Mouse (Mus musculus): ENCODE data around the gene Aldh3a2. TPM values are rescaled to one million over a fixed set of nuclear protein-coding genes. Genes with fewer than 3 reads are reported as not detected.
A peak's percentile ranks its signal among the peaks of the same experiment; 100 is the strongest.
"Not testable (repeated sequence)": the region's sequence is repeated elsewhere in the genome, so short reads cannot be mapped to it uniquely, and the experiment has no call there.

Gene Aldh3a2
- polyA plus RNA-seq (2012; rRNA removed) = 29.0 and 29.4 TPM in 2 replicates

- TF ChIP-seq CTCF (IDR thresholded peaks at IDR 0.05; ENCODE audit: borderline replicate concordance, extremely low read depth, insufficient read depth, insufficient read length) (no peak), POLR2A (IDR thresholded peaks at IDR 0.05; ENCODE audit: borderline replicate concordance, extremely low read depth, insufficient read depth, insufficient read length, poor library complexity, severe bottlenecking) (peak; percentile 89; the same call in 1 of the 2 replicates)
- DNase-seq (ENCODE audit: low read depth) = peak; percentile 97
Observed at GRCm38 (mm10) chr11:61266551-61267533, at the start of gene Aldh3a2. Gene Aldh3a2 (minus strand): TSS chr11:61267464.

- no peak for DNase-seq (ENCODE audit: low read depth)
- TF ChIP-seq CTCF (IDR thresholded peaks at IDR 0.05; ENCODE audit: borderline replicate concordance, extremely low read depth, insufficient read depth, insufficient read length) = no peak
- no peak for TF ChIP-seq POLR2A (IDR thresholded peaks at IDR 0.05; ENCODE audit: borderline replicate concordance, extremely low read depth, insufficient read depth, insufficient read length, poor library complexity, severe bottlenecking)
Observed at GRCm38 (mm10) chr11:61316864-61317263, 49.6 kb upstream of the Aldh3a2 start.

- no peak for TF ChIP-seq POLR2A (IDR thresholded peaks at IDR 0.05; ENCODE audit: borderline replicate concordance, extremely low read depth, insufficient read depth, insufficient read length, poor library complexity, severe bottlenecking)
- no peak for DNase-seq (ENCODE audit: low read depth)
Observed at GRCm38 (mm10) chr11:61310321-61310720, 43.1 kb upstream of the Aldh3a2 start.

- TF ChIP-seq POLR2A (IDR thresholded peaks at IDR 0.05; ENCODE audit: borderline replicate concordance, extremely low read depth, insufficient read depth, insufficient read length, poor library complexity, severe bottlenecking) = no peak
- no peak for TF ChIP-seq CTCF (IDR thresholded peaks at IDR 0.05; ENCODE audit: borderline replicate concordance, extremely low read depth, insufficient read depth, insufficient read length)
- no peak for DNase-seq (ENCODE audit: low read depth)
Observed at GRCm38 (mm10) chr11:61309831-61310230, 42.6 kb upstream of the Aldh3a2 start.

GRCm38 (mm10) chr11:61307795-61308194 lies 40.5 kb upstream of the Aldh3a2 start:
- DNase-seq (ENCODE audit: low read depth) = no peak
- TF ChIP-seq POLR2A (IDR thresholded peaks at IDR 0.05; ENCODE audit: borderline replicate concordance, extremely low read depth, insufficient read depth, insufficient read length, poor library complexity, severe bottlenecking) (no peak), CTCF (IDR thresholded peaks at IDR 0.05; ENCODE audit: borderline replicate concordance, extremely low read depth, insufficient read depth, insufficient read length) (no peak)

- TF ChIP-seq POLR2A (IDR thresholded peaks at IDR 0.05; ENCODE audit: borderline replicate concordance, extremely low read depth, insufficient read depth, insufficient read length, poor library complexity, severe bottlenecking) (no peak), CTCF (IDR thresholded peaks at IDR 0.05; ENCODE audit: borderline replicate concordance, extremely low read depth, insufficient read depth, insufficient read length) (peak; percentile 27; the same call in 1 of the 2 replicates)
- peak; percentile 30 for DNase-seq (ENCODE audit: low read depth)
Observed at GRCm38 (mm10) chr11:61305377-61305776, 38.1 kb upstream of the Aldh3a2 start.

GRCm38 (mm10) chr11:61304535-61304934 lies 37.3 kb upstream of the Aldh3a2 start:
- not testable (repeated sequence) for DNase-seq (ENCODE audit: low read depth)

GRCm38 (mm10) chr11:61300716-61301392 lies 33.6 kb upstream of the Aldh3a2 start:
- peak; percentile 8 for DNase-seq (ENCODE audit: low read depth)
- TF ChIP-seq POLR2A (IDR thresholded peaks at IDR 0.05; ENCODE audit: borderline replicate concordance, extremely low read depth, insufficient read depth, insufficient read length, poor library complexity, severe bottlenecking) (no peak), CTCF (IDR thresholded peaks at IDR 0.05; ENCODE audit: borderline replicate concordance, extremely low read depth, insufficient read depth, insufficient read length) (no peak)

- DNase-seq (ENCODE audit: low read depth) = no peak
- no peak for TF ChIP-seq POLR2A (IDR thresholded peaks at IDR 0.05; ENCODE audit: borderline replicate concordance, extremely low read depth, insufficient read depth, insufficient read length, poor library complexity, severe bottlenecking)
- no peak for TF ChIP-seq CTCF (IDR thresholded peaks at IDR 0.05; ENCODE audit: borderline replicate concordance, extremely low read depth, insufficient read depth, insufficient read length)
Observed at GRCm38 (mm10) chr11:61300205-61300604, 32.9 kb upstream of the Aldh3a2 start.

GRCm38 (mm10) chr11:61297901-61298300 lies 30.6 kb upstream of the Aldh3a2 start:
- DNase-seq (ENCODE audit: low read depth) = no peak

GRCm38 (mm10) chr11:61297326-61297725 lies 30.1 kb upstream of the Aldh3a2 start:
- TF ChIP-seq CTCF (IDR thresholded peaks at IDR 0.05; ENCODE audit: borderline replicate concordance, extremely low read depth, insufficient read depth, insufficient read length) (no peak), POLR2A (IDR thresholded peaks at IDR 0.05; ENCODE audit: borderline replicate concordance, extremely low read depth, insufficient read depth, insufficient read length, poor library complexity, severe bottlenecking) (no peak)
- DNase-seq (ENCODE audit: low read depth) = no peak

More at GRCm38 (mm10) chr11:61297901-61298300, 30.6 kb upstream of the Aldh3a2 start:
- TF ChIP-seq POLR2A (IDR thresholded peaks at IDR 0.05; ENCODE audit: borderline replicate concordance, extremely low read depth, insufficient read depth, insufficient read length, poor library complexity, severe bottlenecking) = no peak
- no peak for TF ChIP-seq CTCF (IDR thresholded peaks at IDR 0.05; ENCODE audit: borderline replicate concordance, extremely low read depth, insufficient read depth, insufficient read length)

All from brain, embryonic 14.5 days (tissue).